Mouse (Mus musculus) embryo, embryonic 9.5 days (tissue): ENCODE results near the gene Olfr283.
A peak's percentile ranks its signal among the peaks of the same experiment; 100 is the strongest.
"Not testable (repeated sequence)": the region's sequence is repeated elsewhere in the genome, so short reads cannot be mapped to it uniquely, and the experiment has no call there.

Source experiments
- DNase-seq: peaks from one replicate; pipeline ENCODE4 v3.0.0-alpha.2; 2017; ENCODE audit errors: extremely low spot score

Gene Olfr283

DNA sequence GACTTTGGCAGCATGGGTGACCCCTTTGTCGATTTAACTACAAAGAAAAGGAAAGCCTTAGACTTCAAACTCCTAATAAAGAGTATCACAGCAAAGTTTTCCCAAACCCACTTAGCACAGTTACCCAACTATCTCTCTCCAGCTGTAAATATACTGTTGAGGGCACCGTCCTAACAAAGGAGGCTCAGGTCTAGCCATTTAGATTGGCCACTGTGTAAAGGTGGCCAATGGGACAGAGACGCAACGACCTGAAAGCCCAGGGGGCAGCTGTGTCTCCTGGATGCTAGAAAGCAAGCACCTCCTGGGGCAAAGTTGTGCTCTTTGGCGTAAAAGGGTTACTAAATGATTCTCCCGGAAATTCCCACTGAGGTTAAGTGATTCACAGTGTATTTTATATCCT is at the start of gene Olfr283:
Olfr283 (minus strand) TSS at position 101 of the 400 bp plus-strand sequence.
- no peak for DNase-seq

DNA sequence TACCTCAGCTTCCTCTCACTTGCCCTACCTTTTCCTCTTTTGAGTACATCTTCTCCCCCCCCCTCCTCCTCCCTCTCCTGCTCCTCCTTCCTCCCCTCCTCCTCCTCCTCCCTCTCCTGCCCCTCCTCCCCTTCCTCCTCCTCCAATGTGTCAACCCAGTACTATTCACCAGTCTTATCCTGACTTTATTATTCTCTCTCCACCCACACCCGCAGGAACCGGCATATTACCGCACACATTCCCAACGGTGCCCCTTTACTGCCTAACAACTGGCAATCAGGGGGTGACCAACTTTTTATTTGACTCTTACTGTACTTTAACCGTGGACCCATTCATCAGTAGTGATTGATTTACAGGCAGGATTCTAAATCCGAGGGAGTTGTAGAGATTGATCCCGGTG is 44.4 kb upstream of the Olfr283 start:
- DNase-seq: no peak

DNA sequence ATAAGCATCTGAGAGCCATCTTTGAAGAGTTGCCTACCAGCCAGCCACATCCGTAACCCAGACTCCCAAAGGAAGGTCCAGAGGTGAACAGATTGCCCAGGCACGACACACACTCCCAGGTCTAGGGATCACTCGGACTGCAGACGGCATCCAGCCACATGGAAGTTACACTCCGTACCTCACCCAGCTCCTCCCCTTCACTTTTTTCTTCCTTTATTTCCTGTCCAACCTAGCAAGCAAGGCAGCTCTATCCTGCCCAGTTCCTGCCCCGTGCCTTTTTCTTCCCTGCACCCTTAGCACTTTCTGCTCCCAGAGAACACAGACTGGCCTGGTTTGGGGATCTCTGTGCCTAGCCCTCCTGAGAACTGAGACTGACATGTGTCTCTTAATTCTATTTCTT is 44.0 kb upstream of the Olfr283 start:
- no peak for DNase-seq

DNA sequence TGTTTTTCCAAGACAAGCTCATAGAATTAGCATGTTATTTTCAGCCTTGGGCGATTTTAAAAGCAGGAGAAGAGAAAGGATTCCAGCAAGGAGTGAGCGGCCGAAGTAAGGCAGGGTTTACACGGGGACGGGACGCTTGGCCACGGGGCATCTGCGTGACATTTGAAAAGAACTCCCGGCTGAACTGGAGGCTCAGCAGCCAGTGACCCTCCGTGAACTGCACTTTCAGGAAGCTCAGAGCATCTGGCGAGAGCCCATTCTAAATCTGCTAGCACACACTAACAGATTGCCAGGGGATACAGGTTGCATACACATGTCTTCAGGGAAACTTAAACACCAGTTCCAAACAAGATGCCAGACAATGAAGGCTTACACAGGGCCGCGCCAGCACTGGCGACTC is 43.6 kb upstream of the Olfr283 start:
- peak; percentile 16 for DNase-seq

DNA sequence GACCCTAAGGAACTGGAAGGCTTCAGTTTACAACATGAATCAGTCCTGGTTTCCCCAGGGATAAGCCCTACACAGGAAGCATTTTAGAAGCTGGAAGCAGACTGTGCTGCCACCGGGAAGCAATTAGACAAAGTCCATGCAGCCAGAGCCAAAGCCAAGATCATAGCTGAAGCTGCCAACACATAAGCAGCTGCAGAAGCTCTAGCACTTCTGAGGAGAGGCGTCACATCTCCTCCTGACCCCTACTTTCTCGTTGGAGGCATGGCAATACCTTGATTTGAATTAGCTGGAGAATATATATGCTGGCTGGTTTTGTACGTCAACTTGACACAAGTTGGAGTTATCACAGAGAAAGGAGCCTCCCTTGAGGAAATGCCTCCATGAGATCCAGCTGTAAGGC is 40.2 kb upstream of the Olfr283 start:
- DNase-seq: no peak

DNA sequence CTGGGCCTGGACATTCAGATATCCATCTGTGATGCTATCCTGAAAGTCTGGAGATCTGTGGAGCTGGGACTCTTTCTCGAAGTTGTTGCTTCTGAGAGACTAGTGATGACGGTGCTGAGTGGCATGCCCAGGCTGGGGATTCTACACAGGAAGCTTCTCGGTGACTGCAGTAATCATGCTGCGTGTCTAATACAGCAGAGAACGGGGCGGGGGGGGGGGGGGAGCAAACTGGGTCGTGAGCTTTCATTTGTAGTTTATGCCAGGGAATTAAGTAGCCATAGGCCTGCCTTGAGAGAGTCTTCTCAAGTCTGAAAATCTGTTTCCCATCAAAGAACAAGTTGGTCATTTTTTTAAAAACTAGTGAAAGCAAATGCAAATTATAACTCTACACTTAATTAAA is 37.4 kb upstream of the Olfr283 start:
- DNase-seq: no peak

DNA sequence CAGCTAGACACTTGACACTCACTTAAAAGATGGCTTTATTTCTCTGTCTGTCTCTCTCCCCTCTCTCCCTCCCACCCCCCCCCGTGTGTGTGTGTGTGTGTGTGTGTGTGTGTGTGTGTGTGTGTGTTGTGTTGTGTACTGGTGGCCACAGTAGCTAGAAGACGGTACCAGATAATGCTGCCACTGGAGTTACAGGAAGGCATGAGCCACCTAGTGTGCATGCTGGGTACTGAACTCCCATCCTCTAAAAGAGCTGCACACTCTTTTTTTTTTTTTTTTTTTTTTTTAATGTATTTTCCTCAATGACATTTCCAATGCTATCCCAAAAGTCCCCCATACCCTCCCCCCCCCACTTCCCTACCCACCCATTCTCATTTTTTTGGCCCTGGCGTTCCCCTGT is 36.5 kb upstream of the Olfr283 start:
- not testable (repeated sequence) for DNase-seq

DNA sequence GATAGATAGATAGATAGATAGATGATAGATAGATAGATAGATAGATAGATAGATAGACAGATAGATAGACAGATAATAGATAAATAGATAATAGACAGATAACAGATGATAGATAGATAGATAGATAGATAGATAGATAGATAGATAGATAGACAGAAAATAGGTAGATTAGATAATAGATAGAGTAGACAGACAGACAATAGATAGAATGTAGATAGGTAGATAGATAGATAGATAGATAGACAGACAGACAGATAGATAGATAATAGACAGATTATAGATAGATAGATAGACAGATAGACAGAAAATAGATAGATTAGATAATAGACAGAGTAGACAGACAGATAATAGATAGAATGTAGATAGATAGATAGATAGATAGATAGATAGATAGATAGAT is 36.1 kb upstream of the Olfr283 start:
- not testable (repeated sequence) for DNase-seq

DNA sequence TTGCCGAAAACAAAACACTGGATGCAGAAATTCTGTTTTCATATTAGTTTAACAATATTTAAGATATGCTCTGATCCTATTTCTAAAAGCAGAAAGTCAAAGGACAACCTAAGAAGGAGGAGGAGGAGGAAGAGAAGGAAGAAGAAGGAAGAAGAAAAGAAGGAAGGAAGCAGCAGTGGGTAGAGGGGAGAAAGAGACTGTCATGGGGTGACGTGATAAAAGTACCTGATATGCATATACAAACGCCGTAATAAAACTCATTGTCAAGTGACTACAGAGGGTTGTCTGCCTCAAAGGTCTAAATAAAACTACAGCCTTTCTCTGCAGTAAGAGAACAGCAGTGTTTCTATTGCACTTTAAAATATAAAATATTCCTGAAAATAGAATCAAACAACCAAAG is 35.2 kb upstream of the Olfr283 start:
- no peak for DNase-seq

DNA sequence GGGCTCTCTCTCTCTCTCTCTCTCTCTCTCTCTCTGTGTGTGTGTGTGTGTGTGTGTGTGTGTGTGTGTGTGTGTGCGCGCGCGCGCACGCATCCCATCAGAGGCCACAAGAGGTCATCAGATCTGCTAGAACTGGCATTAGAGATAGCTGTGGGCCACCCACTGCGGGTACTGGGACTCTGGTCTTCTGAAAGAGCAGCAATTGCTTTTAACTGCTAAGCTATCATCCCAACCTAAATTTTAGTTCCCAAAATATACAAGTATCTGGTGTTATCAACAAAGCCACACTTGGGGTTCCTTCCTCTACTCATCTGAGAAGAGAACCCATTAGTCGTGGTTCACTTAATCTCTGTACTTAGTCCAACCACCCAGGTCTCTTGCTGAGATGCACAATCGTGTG is 29.5 kb upstream of the Olfr283 start:
- DNase-seq: no peak

DNA sequence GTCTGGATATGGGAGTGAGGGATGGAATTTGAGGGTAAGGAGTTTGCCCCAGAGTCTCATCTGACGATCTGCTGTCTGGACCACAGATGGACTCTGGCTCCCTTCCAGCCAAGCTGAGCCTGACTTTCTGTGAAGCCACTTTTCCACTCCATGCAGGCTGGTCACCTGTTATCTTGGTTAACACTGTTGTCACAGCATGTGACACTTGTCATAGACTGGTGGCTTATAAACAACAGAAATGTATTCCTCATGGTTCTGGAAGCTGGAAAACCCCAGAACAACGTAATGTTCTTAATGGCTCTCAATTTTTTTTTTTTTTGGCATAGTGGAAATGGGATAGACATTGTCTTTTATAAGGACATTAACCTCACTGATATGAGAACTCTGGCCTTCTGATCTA is 28.9 kb upstream of the Olfr283 start:
- DNase-seq: no peak

DNA sequence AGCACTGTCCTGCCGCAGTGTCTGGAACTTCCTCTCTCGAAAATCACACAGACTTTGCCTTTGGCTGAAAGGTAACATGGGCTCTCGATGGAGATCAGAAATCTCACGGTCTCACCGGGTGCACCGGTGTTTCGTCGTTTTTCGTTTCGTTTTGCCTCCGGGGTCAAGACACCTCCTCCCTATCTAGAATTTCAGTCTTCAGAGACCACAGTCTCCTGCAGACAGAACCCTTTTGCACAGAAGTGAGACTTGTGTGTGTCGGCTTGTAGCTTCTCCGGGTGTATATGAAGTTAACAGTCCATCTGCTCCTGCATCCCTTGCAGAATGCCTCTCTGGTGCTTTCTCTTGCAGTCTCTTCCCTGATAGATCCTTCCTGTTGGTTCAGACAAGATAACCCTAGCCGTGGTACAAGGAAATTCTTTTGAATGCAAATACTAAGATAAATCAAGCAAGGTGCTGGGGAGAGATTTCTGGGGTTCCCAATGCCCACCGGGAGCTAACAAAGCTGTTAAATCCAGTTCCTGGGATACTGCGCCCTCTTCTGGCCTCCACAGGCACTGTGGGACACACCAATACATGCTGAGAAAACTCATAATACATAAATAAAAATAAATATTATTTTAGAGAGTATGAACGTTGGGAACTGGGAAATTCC is 27.8 kb upstream of the Olfr283 start:
- DNase-seq: no peak

DNA sequence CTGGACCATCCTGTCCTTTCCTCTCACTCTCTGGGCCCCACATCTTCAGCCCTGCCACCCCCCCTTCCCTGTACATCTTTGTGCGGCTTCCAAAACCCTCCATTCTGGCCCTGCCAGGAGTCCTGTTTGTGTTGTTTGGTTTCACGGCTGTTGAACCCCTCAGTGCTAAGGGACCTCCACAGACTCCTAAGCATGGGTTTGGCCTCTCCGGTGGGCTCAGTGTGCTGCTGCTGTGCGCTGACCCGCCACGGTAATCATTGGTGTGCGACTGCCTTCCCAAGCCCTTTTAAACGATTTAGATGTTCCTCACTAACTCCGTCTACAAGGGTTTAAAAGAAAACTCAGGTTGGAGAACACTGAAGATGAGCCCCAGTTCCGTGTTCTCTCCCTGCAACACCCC is 21.6 kb upstream of the Olfr283 start:
- DNase-seq: no peak

DNA sequence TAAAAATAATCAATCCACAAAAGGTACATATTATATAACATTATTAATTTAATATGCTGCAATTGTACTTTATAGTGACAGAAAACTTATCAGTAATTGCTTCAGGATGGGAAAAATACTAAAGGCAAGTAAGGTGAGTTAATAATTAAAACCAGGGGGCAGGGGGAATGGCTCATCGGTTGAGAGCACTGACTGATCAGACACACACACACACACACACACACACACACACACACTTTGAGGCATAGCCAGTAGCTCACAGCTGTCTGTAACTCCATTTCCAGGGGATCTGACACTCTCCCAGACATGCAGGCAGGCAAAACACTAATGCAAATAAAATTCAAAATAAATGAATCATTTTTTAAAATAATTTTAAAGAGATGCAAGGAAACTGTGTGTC is 16.4 kb upstream of the Olfr283 start:
- no peak for DNase-seq

DNA sequence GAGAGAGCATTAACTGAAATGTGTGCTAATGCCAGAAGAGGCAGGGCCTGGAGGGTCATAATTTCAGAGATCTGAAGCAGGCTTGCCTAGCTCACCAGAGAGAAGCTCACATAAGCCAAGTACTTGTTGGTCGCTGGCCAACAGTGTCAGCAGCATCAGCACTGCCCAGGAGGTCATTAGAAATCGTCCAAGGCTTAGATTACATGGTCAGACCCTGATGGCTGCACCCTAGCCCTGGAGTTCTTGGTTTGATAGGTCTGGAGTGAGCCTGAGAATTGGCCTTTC is 11.1 kb upstream of the Olfr283 start:
- DNase-seq: no peak

DNA sequence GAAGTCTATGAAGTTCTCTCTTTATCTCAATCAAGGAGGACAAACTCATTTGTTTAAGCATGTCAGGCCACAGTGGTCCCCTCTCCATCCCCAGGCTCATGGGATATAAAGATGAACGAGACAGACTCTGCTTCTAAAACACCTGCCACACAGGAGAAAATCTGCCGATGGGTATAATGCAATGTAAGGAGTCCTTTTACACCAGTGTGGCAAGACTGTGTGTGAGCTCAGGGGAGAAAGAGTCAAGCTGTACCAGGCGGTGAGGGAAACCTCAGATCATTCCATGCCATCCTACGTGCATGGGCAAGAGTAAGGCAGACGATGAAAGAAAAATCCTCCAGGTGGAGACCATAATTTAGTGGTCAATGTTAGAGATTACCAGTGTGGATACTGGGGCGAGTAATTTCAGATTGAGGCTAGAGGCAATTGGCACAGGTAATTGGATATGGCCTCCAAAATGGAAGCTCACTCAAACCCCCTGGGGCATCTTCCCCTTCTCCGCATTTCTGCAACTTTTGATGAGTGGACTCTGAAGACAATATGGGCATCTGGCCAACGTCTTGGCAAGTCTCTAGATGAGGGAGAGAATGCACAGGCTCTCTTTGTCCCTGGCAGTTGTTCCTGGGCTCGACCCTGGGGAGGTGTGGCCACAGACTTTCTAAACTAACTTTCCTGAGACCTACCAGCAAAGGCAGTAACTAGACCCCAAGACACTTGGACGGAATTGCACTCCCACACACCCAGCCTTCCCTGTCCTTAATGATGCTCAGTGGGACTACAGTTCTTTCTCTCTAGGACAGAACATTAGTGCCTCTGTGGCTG is 10.5 kb upstream of the Olfr283 start:
- no peak for DNase-seq

DNA sequence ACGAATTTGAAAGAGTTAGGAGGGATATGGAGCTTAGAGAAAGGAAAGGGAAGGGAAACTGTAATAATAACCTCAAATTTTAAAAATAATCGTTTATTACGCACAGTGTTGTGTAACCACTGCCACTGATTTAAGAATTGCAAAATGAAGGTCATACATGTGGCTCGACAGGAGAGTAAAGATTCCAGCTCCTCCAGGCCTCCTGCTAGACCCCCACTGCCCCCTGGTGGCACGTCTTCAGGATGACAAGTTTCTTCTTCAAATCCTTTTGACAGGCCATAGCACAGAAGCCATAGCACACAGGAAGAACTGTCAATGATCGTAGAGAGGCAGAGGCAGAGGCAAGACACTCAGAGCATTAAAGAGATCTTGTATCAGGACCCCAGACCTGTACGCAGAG is 9.1 kb upstream of the Olfr283 start:
- DNase-seq: peak; percentile 69

DNA sequence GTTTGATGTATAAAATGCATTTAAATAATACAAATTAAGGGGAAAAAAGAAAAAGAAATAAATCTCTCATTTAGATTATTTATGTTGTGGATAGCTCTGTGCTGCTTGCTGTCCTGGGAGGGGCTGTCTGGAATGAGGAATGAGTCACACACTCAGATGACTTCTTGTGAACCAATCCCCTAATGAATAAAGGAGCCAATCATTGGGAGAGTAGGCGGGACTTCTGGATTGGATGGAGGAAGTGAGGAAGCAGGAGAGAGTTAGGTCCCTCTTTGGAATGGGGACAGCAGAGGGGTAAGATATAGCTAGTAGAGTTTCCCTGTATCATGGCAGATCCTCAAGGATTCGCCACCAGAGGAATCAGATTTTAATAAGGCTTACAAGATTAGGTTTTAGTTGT is 6.9 kb upstream of the Olfr283 start:
- DNase-seq: no peak

DNA sequence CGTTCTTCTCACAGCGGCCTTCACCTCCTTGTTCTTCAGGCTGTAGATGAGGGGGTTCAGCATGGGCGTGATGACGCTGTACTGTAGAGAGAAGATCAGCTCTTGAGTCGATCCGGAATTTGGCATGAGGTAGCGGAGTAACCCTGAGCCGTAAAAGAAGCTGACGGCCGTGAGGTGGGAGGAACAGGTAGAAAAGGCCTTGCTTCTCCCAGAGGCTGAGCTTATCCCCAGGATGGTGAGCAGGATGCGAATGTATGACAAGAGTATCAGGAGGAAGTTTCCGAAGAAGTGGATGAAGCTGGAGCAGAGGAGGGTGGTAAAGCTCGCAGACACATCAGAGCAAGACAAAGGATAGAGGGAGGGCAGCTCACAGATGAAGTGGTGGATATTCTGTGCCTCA is 2.5 kb downstream of the Olfr283 start:
- no peak for DNase-seq

DNA sequence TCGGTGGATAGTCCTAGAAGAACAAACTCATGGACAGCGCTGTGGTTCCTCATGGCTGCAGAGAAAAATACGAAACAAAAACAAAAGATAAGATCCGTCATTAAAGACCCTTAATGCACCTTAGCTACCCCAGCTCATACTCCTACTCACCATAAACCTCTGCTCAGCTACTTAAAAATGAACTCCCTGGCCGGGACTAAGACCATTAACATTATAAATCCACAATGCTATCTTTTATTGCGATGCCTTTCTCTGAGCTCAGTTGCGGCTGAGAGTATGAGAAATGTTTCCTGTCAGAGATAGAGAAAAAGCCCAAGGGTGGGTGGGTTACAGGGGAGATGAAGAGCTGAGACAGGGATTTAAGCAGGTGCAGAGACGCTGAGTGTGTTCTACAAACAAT is 39.9 kb downstream of the Olfr283 start, which contains the start of gene Olfr284:
Olfr284 (minus strand) TSS at position 101 of the 400 bp plus-strand sequence.
- no peak for DNase-seq
